15 mouse cellular contexts compared by ENCODE assay signal in genomic region chr17:47327969-47328368, GRCm38 (mm10). TPM values are rescaled to one million over a fixed set of nuclear protein-coding genes. Genes with fewer than 3 reads are reported as not detected.
A peak's percentile ranks its signal among the peaks of the same experiment; 100 is the strongest.
DNase-seq lines count a peak whose midpoint lies in the region; ATAC-seq and TF ChIP-seq lines count a peak whose summit lies in the region.
"Had no signal": no experiment of that assay in that cellular context is flagged by ENCODE, and none has a peak within 500 bp of the region (broad histone marks: within the 10 kb centered on the region; RNA-seq: fewer than 3 reads in every experiment).

No protein-coding gene starts in this region.

- no peak overlapping the region for H3K4me3 ChIP-seq in kidney, embryonic 16.5 days (ENCODE audit: low read length)
- H3K4me3 ChIP-seq in cerebellum, adult 2 months (replicated peaks; ENCODE audit: insufficient read depth, low read depth, low read length) = no peak overlapping the region
- H3K4me3 ChIP-seq: midbrain, embryonic 10.5 days; neural tube, embryonic 13.5 days had no signal

- no peak overlapping the region for H3K4me2 ChIP-seq in kidney, embryonic 16.5 days (replicated peaks; ENCODE audit: low read depth, low read length)
- H3K4me2 ChIP-seq: neural tube, embryonic 13.5 days had no signal

- H3K9ac ChIP-seq in kidney, embryonic 16.5 days (replicated peaks; ENCODE audit: low read length) = no peak overlapping the region
- H3K9ac ChIP-seq: neural tube, embryonic 13.5 days had no signal

- TF ChIP-seq POLR2A in brain, embryonic 14.5 days (IDR thresholded peaks at IDR 0.05; ENCODE audit: borderline replicate concordance, extremely low read depth, insufficient read depth, insufficient read length, poor library complexity, severe bottlenecking) = no peak
- TF ChIP-seq POLR2A in cerebellum, adult 2 months (IDR thresholded peaks at IDR 0.05; ENCODE audit: borderline replicate concordance, insufficient read depth, low read length) = no peak

- no peak for ATAC-seq in kidney, embryonic 16.5 days (ENCODE audit: low FRiP score, low TSS enrichment)

- no peaks in the 10 kb centered on the region for H3K27me3 ChIP-seq in kidney, embryonic 16.5 days (ENCODE audit: insufficient read depth, low read length)
- H3K27me3 ChIP-seq in cerebellum, adult 2 months (ENCODE audit: control insufficient read depth, insufficient read depth, low read length) = no peaks in the 10 kb centered on the region
- H3K27me3 ChIP-seq: neural tube, embryonic 13.5 days had no signal

- peak; percentile 45; the same call in 1 of the 2 replicates for TF ChIP-seq CTCF in brain, embryonic 14.5 days (IDR thresholded peaks at IDR 0.05; ENCODE audit: borderline replicate concordance, extremely low read depth, insufficient read depth, insufficient read length)
- no peak for TF ChIP-seq CTCF in cerebellum, adult 2 months (IDR thresholded peaks at IDR 0.05; ENCODE audit: borderline replicate concordance, insufficient read depth, low read depth, low read length)

- H3K4me1 ChIP-seq in kidney, embryonic 16.5 days (ENCODE audit: insufficient read depth, low read length) = no peaks in the 10 kb centered on the region
- no peaks in the 10 kb centered on the region for H3K4me1 ChIP-seq in cerebellum, adult 2 months (ENCODE audit: control insufficient read depth, insufficient read depth, low read length)

- H3K27ac ChIP-seq in kidney, embryonic 16.5 days (ENCODE audit: low read length) = 0 out of 2 replicates have a peak overlapping the region, but pooled peaks have one; percentile 13
- H3K27ac ChIP-seq in cerebellum, adult 2 months (ENCODE audit: insufficient read depth, low read length) = no peak overlapping the region
- H3K27ac ChIP-seq: midbrain, embryonic 10.5 days; neural tube, embryonic 13.5 days had no signal

- DNase-seq in embryo, embryonic 10.5 days (ENCODE audit: low spot score) = peak; percentile 44
- no peak for DNase-seq in embryo, embryonic 10 days (ENCODE audit: low spot score)
- DNase-seq in kidney, adult 11 months = no peak
- peak; percentile 32 for DNase-seq in 416B (ENCODE audit: low read depth)
- DNase-seq in brain, embryonic 14.5 days (ENCODE audit: low read depth) = no peak
- DNase-seq in frontal cortex, postnatal 10 days (ENCODE audit: low spot score in 2 of 2) = no peak
- no peak for DNase-seq in cerebellum, adult 2 months
- DNase-seq: adrenal gland, postnatal 36 days; cerebellum, adult 9-10 months; gastrocnemius, postnatal 10 days; kidney, adult 9 months; right cerebral cortex, postnatal 25 days had no signal

- WGBS in kidney, embryonic 16.5 days = 78% methylated on average over 7 of the region's 7 CpGs
- 73% methylated on average over 7 of the region's 7 CpGs for WGBS in cerebellum, adult 2 months

- H3K9me3 ChIP-seq in kidney, embryonic 16.5 days (ENCODE audit: low read length) = no peaks in the 10 kb centered on the region
- H3K9me3 ChIP-seq: midbrain, embryonic 10.5 days; neural tube, embryonic 13.5 days had no signal

- H3K36me3 ChIP-seq in kidney, embryonic 16.5 days (ENCODE audit: insufficient read depth, low read length) = peaks cover 44% of the 10 kb centered on the region

RNA-seq across cellular contexts. Expression of gene Mrps10, which starts 40.7 kb away (rescaled TPM):
- 80.0 and 83.3 TPM in 2 replicates for polyA plus RNA-seq in kidney, embryonic 16.5 days (2015; fragmentation: Nextera tagmentation; extraction: Ambion mirVana)
- polyA plus RNA-seq in brain, embryonic 14.5 days (2012; rRNA removed) = 46.2 and 47.5 TPM in 2 replicates
- 58.8 and 63.7 TPM in 2 replicates for polyA plus RNA-seq in cerebellum, adult 2 months (2012; rRNA removed)

RNA-seq across cellular contexts. Expression of gene Guca1b, which starts 57.2 kb away (rescaled TPM):
- polyA plus RNA-seq in kidney, embryonic 16.5 days (2015; fragmentation: Nextera tagmentation; extraction: Ambion mirVana) = 3.9 and 4.7 TPM in 2 replicates
- 1.2 TPM in 2 replicates for polyA plus RNA-seq in brain, embryonic 14.5 days (2012; rRNA removed)
- polyA plus RNA-seq in cerebellum, adult 2 months (2012; rRNA removed) = 1.9 and 2.0 TPM in 2 replicates

Comparison
In these comparisons a context has a peak if more than half of its experiments do, and no peak if none do; other contexts are left out.
1. DNase-seq: peak in embryo, embryonic 10.5 days (single experiment) and 416B (single experiment); none in embryo, embryonic 10 days (single experiment), kidney, adult 11 months (single experiment), brain, embryonic 14.5 days (single experiment), frontal cortex, postnatal 10 days (0 of 2) and cerebellum, adult 2 months (0 of 2).